Mouse (Mus musculus): ENCODE data around the gene Asb7.

Gene Asb7

GRCm38 (mm10) chr7:66655471-66655870 lies 33.9 kb downstream of the Asb7 start:
- DNase-seq (ENCODE audit: low read depth, low spot score) = no peak

DNA sequence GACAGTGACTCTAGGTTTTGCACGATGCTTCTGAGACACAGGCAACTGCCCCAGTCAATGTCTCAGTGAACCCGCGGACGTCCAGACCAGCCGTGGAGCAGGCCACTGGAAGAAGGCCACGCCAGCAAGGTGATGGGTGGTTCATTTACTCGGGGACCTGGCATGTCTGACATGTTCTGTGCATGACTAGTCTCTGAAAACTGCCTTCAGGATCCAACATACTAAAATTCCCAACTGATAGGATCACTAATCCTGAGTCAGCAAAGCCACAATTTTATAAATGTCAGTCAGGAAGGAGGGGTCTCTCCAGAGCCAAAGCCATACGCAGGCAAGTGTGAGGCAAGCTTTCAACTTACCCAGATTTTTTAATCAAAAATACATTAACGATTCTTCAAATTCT lies 35.8 kb downstream of the Asb7 start:
- peak; percentile 57 for DNase-seq (ENCODE audit: low read depth, low spot score)

DNA sequence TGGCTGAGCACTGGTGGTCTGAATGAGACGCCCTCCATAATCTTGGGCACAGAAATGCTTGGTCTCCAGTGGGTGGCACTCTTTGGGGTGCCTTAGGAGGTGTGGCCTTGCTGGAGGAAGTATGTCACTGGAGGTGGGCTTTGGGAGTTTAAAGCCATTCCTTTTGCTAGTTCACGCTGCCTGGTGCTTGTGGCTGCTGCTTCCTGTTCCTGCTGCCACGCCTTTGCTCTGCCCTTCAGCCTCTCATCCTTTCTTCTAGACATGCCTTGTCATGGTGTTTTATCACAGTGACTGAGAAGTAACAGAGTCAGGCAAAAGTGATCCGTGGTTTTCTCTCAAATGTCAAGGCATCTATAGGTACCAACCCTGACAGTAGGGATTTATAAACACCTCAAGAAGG lies 37.2 kb downstream of the Asb7 start:
- DNase-seq (ENCODE audit: low read depth, low spot score) = no peak

GRCm38 (mm10) chr7:66650883-66651282 lies 38.5 kb downstream of the Asb7 start:
- no peak for DNase-seq (ENCODE audit: low read depth, low spot score)

- DNase-seq (ENCODE audit: low read depth, low spot score) = no peak
Measured at GRCm38 (mm10) chr7:66649181-66649580, 40.2 kb downstream of the Asb7 start.

DNA sequence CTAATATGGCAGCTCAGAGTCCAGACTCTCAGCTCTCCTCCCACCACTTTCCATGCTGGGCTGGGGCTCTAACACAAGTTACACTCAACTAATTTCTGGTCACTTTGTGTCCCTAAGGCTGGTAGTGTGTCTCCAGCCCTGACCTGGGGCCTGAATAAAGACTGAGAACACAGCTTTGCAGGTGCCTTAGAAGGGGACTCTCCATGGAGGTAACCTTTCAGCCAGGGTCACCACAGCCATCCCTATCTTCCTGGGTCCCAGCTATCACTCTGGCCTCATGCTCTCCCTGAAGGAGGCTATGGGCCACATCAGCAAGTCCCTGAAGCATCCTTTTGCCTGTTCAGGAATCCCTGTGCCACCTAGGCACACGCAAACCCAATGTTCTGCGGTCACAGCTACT lies 43.7 kb downstream of the Asb7 start:
- no peak for DNase-seq (ENCODE audit: low read depth, low spot score)

GRCm38 (mm10) chr7:66633351-66633750 lies 56.0 kb downstream of the Asb7 start:
- no peak for DNase-seq (ENCODE audit: low read depth, low spot score)

DNA sequence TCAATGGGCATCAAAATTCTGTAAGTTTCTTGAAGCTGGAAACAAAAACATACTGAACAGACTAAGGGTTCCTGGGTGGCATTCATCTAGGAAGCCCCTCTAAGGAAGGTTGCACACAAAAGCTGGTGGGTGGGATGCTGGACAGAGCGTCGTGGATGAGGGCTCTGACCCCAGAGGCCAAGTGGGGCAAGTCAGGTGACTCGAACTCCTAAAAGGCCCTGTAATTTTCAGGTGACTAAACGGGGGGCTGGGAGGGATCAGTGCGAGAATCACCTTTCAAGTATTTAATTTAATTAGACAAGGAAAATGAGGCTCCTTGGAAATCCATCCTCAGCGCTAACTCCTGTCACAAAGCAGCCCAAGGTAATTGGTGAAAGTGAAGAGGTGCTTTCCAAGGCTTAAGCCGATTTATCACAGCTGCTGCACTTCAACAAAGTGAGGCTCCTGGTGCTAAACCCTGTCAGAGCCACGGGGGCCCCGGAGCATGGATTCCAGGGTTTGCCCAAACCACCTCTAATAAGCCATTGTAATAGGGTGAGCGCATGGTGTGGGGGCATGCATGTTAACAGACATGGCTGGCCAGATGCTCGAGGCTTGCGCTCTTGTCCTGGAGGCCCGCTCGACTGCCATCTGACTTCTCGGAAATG lies 59.1 kb downstream of the Asb7 start:
- no peak for DNase-seq (ENCODE audit: low read depth, low spot score)

- DNase-seq (ENCODE audit: low read depth, low spot score) = no peak
Measured at GRCm38 (mm10) chr7:66629419-66629818, 60.0 kb downstream of the Asb7 start.

DNA sequence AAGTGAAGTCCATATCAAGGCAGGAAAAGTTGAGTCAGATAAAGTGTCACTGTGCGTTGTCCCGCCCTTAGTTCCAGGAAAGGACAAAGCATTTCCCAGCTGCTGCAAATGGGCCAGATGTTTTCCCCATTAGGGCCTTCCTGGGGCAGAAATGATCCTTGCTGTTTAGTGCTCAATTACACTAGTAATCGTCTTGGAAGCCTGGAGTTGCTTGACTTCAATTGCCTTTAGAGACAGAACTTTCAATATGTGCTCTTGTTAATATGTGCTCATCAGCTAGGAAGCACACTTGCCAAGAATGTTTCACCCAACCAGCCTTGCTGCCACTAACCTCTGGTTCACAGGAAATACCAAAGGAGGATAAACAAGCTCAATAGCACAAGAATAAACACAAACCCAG lies 66.0 kb downstream of the Asb7 start:
- DNase-seq (ENCODE audit: low read depth, low spot score) = peak; percentile 32

DNA sequence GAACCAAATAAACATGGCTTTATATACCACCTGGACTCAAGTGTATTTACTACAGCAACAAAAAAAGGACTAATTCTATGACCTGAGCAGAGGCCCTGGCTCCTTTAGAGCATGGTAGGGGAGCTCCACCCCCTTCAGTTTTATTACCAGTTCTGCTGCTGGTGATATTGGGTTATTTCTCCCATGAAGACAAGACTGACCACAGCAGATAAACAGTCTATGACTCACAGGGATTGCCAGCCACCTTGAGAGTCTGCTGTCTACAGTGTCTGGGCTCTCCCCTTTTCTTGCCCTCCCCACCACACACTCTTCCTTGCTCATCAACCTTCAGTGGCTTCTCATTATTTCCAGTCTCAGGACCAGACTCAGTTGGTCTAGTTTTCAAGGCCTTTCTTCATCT lies 87.5 kb downstream of the Asb7 start:
- DNase-seq (ENCODE audit: low read depth, low spot score) = peak; percentile 67

DNA sequence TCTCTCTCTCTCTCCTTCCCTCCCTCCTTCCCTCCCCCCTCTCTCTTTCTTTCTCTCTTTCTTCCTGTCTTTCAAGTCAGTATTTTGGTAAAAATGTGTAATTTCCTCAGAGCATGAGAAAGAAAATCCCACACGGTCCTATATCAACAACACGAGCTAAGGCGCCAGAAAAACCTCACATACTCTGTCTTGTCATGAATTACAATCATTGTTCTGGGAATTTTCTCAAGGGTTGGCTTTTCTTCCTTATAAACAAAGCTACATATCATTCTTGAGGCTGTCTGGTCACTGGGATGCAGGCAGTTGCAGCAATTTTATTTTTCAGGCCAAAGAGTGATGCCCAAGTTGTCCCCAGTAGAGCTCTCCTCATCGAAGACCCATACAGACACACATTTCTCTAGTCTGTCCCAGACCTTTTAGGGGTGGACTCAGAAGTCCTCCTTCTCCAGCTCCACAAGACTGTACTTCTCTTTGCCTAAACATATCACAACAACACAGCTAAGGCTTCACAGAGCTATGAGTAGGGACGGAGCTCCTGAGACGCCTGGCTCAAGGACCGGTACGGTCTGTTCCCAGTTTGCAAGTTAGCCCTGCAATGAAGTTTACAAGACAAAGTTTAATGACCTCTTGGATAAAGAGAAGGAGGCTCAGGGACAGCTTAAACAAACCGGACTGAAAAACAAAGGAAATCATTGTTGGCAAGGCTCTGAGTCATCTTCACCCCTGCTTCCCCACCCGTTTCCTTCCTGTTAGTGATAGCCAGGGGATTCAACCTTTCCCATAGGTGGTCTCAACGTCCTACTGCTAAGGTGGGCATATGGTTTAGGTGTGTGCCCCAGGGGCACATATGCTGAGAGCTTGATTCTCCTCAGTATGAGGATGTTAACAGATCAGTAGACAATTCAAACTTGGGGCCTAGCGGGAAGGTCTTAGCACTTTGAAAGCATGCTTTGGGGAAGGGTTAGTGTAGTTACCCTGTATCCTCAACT lies 88.5 kb downstream of the Asb7 start:
- peak; percentile 46 for DNase-seq (ENCODE audit: low read depth, low spot score)

- DNase-seq (ENCODE audit: low read depth, low spot score) = no peak
Measured at GRCm38 (mm10) chr7:66600126-66600525, 89.3 kb downstream of the Asb7 start.

GRCm38 (mm10) chr7:66597900-66598299 lies 91.5 kb downstream of the Asb7 start:
- peak; percentile 72 for DNase-seq (ENCODE audit: low read depth, low spot score)

Data from 3T3-L1 (cell line).